In the genomic region with DNA sequence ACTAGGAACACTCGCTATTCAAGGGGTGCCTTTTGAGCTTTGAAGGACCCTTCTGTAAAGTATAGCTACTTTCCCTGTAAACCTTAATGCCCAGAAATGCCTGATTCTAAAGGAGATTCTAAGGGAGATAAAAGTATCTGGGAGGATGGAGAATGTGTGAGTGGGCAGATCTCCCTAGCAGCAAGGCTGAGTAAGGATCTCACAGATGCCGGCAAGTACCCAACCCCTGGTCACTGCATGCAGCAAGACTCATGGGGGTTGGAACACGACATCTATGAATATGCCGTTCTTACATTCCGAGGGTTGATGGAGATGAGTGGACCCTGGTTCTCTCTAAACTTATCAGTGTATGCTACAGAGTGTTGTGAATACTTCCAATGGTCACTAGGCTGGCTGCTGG, we compare ENCODE assay signal across 12 mouse cellular contexts.
"Had no signal": no experiment of that assay in that cellular context is flagged by ENCODE, and none has a peak within 500 bp of the region (broad histone marks: within the 10 kb centered on the region; RNA-seq: fewer than 3 reads in every experiment).

No protein-coding gene starts in this region.

- DNase-seq: retina, postnatal 1 day; right cerebral cortex, adult 18-20 months; right cerebral cortex, postnatal 14 days; right cerebral cortex, postnatal 25 days; right cerebral cortex, postnatal 4 days; spleen, adult 18-20 months; thymus, adult 18-20 months; thymus, adult 2 months; thymus, postnatal 14 days; thymus, postnatal 25 days; thymus, postnatal 36 days; thymus, postnatal 4 days had no signal
